Mouse (Mus musculus): ENCODE data around the gene Ttc3. TPM values are rescaled to one million over a fixed set of nuclear protein-coding genes. Genes with fewer than 3 reads are reported as not detected.
A peak's percentile ranks its signal among the peaks of the same experiment; 100 is the strongest.
"Not testable (repeated sequence)": the region's sequence is repeated elsewhere in the genome, so short reads cannot be mapped to it uniquely, and the experiment has no call there.

The Ttc3 gene
- total and polyA plus RNA-seq, 2 experiments from 2014 or later = 121 to 178 TPM

GRCm38 (mm10) chr16:94489326-94489725, 118.9 kb downstream of the Ttc3 start:
- no peaks in the 10 kb centered on the region for H3K27me3 ChIP-seq (ENCODE audit: control insufficient read depth, insufficient read depth, low read length)
- DNase-seq (ENCODE audit: low spot score) = no peak
- no peak overlapping the region for H3K27ac ChIP-seq (ENCODE audit: low read depth)
- H3K4me3 ChIP-seq (ENCODE audit: low read depth, low read length) = no peak overlapping the region
- H3K4me1 ChIP-seq (ENCODE audit: control insufficient read depth, insufficient read depth) = no peaks in the 10 kb centered on the region
- no peaks in the 10 kb centered on the region for H3K36me3 ChIP-seq (replicated peaks; ENCODE audit: control insufficient read depth, insufficient read depth, low read length)
- WGBS = 90% methylated on average over 5 of the region's 5 CpGs
- no peak overlapping the region for H3K4me2 ChIP-seq (ENCODE audit: low read depth, low read length)
- ATAC-seq (ENCODE audit: insufficient read depth, low read depth) = no peak
- TF ChIP-seq CTCF (IDR thresholded peaks at IDR 0.05; ENCODE audit: low read depth) (no peak), EP300 (IDR thresholded peaks at IDR 0.05; ENCODE audit: low read depth) (no peak)
- H3K9ac ChIP-seq (replicated peaks; ENCODE audit: low read depth, low read length) = no peak overlapping the region
- H3K9me3 ChIP-seq (replicated peaks; ENCODE audit: control insufficient read depth, low read length) = 0 out of 2 replicates have a peak, but pooled peaks cover 3% of the 10 kb centered on the region

GRCm38 (mm10) chr16:94497176-94497575, 126.8 kb downstream of the Ttc3 start:
- H3K9me3 ChIP-seq (replicated peaks; ENCODE audit: control insufficient read depth, low read length); DNase-seq (ENCODE audit: low spot score); H3K27me3 ChIP-seq (ENCODE audit: control insufficient read depth, insufficient read depth, low read length); H3K27ac ChIP-seq (ENCODE audit: low read depth); H3K9ac ChIP-seq (replicated peaks; ENCODE audit: low read depth, low read length); H3K4me1 ChIP-seq (ENCODE audit: control insufficient read depth, insufficient read depth); H3K4me3 ChIP-seq (ENCODE audit: low read depth, low read length); H3K4me2 ChIP-seq (ENCODE audit: low read depth, low read length); ATAC-seq (ENCODE audit: insufficient read depth, low read depth): not testable (repeated sequence)
- peaks cover 55% of the 10 kb centered on the region for H3K36me3 ChIP-seq (replicated peaks; ENCODE audit: control insufficient read depth, insufficient read depth, low read length)
- WGBS = 94% methylated on average over 7 of the region's 7 CpGs

GRCm38 (mm10) chr16:94497911-94498310, 127.5 kb downstream of the Ttc3 start:
- H3K36me3 ChIP-seq (replicated peaks; ENCODE audit: control insufficient read depth, insufficient read depth, low read length) = peaks cover 63% of the 10 kb centered on the region
- 54% methylated on average over 5 of the region's 5 CpGs for WGBS
- H3K9me3 ChIP-seq (replicated peaks; ENCODE audit: control insufficient read depth, low read length) = no peaks in the 10 kb centered on the region
- H3K4me2 ChIP-seq (ENCODE audit: low read depth, low read length) = no peak overlapping the region
- H3K27ac ChIP-seq (ENCODE audit: low read depth) = peak overlapping the region; percentile 38; the same call in 1 of the 2 replicates
- H3K9ac ChIP-seq (replicated peaks; ENCODE audit: low read depth, low read length) = no peak overlapping the region
- DNase-seq (ENCODE audit: low spot score) (peak; percentile 11), ATAC-seq (ENCODE audit: insufficient read depth, low read depth) (peak; percentile 75)
- H3K4me1 ChIP-seq (ENCODE audit: control insufficient read depth, insufficient read depth) = no peaks in the 10 kb centered on the region; the same call in 1 of the 2 replicates
- no peaks in the 10 kb centered on the region for H3K27me3 ChIP-seq (ENCODE audit: control insufficient read depth, insufficient read depth, low read length)
- no peak overlapping the region for H3K4me3 ChIP-seq (ENCODE audit: low read depth, low read length)
- no peak for TF ChIP-seq EP300 (IDR thresholded peaks at IDR 0.05; ENCODE audit: low read depth)
- no peak for TF ChIP-seq CTCF (IDR thresholded peaks at IDR 0.05; ENCODE audit: low read depth)

- Histone ChIP-seq H3K4me3 (ENCODE audit: low read depth, low read length) (no peak overlapping the region), H3K4me1 (ENCODE audit: control insufficient read depth, insufficient read depth) (no peaks in the 10 kb centered on the region), H3K4me2 (ENCODE audit: low read depth, low read length) (no peak overlapping the region), H3K9me3 (replicated peaks; ENCODE audit: control insufficient read depth, low read length) (no peaks in the 10 kb centered on the region), H3K36me3 (replicated peaks; ENCODE audit: control insufficient read depth, insufficient read depth, low read length) (peaks cover 81% of the 10 kb centered on the region), H3K9ac (replicated peaks; ENCODE audit: low read depth, low read length) (no peak overlapping the region), H3K27ac (ENCODE audit: low read depth) (no peak overlapping the region), H3K27me3 (ENCODE audit: control insufficient read depth, insufficient read depth, low read length) (no peaks in the 10 kb centered on the region)
- ATAC-seq (ENCODE audit: insufficient read depth, low read depth) = no peak
- TF ChIP-seq CTCF (IDR thresholded peaks at IDR 0.05; ENCODE audit: low read depth) (no peak), EP300 (IDR thresholded peaks at IDR 0.05; ENCODE audit: low read depth) (no peak)
- no peak for DNase-seq (ENCODE audit: low spot score)
- WGBS = 86% methylated on average over 5 of the region's 5 CpGs
These were observed 133.8 kb downstream of the Ttc3 start for GRCm38 (mm10) chr16:94504192-94504591.

- H3K9ac ChIP-seq (replicated peaks; ENCODE audit: low read depth, low read length) = no peak overlapping the region
- TF ChIP-seq EP300 (IDR thresholded peaks at IDR 0.05; ENCODE audit: low read depth) (no peak), CTCF (IDR thresholded peaks at IDR 0.05; ENCODE audit: low read depth) (no peak)
- ATAC-seq (ENCODE audit: insufficient read depth, low read depth) (no peak), DNase-seq (ENCODE audit: low spot score) (no peak)
- peaks cover 77% of the 10 kb centered on the region for H3K36me3 ChIP-seq (replicated peaks; ENCODE audit: control insufficient read depth, insufficient read depth, low read length)
- H3K27ac ChIP-seq (ENCODE audit: low read depth) = no peak overlapping the region
- 97% methylated on average over 2 of the region's 2 CpGs for WGBS
- H3K9me3 ChIP-seq (replicated peaks; ENCODE audit: control insufficient read depth, low read length) = no peaks in the 10 kb centered on the region
- H3K27me3 ChIP-seq (ENCODE audit: control insufficient read depth, insufficient read depth, low read length) = no peaks in the 10 kb centered on the region
- no peak overlapping the region for H3K4me3 ChIP-seq (ENCODE audit: low read depth, low read length)
- H3K4me1 ChIP-seq (ENCODE audit: control insufficient read depth, insufficient read depth) = no peaks in the 10 kb centered on the region
- H3K4me2 ChIP-seq (ENCODE audit: low read depth, low read length) = no peak overlapping the region
These were observed 136.7 kb downstream of the Ttc3 start for GRCm38 (mm10) chr16:94507071-94507470.

- Histone ChIP-seq H3K36me3 (replicated peaks; ENCODE audit: control insufficient read depth, insufficient read depth, low read length) (peaks cover 65% of the 10 kb centered on the region), H3K4me1 (ENCODE audit: control insufficient read depth, insufficient read depth) (no peaks in the 10 kb centered on the region), H3K4me2 (ENCODE audit: low read depth, low read length) (no peak overlapping the region), H3K9me3 (replicated peaks; ENCODE audit: control insufficient read depth, low read length) (no peaks in the 10 kb centered on the region), H3K27ac (ENCODE audit: low read depth) (no peak overlapping the region), H3K9ac (replicated peaks; ENCODE audit: low read depth, low read length) (no peak overlapping the region), H3K4me3 (ENCODE audit: low read depth, low read length) (no peak overlapping the region), H3K27me3 (ENCODE audit: control insufficient read depth, insufficient read depth, low read length) (no peaks in the 10 kb centered on the region)
- no peak for TF ChIP-seq EP300 (IDR thresholded peaks at IDR 0.05; ENCODE audit: low read depth)
- no peak for TF ChIP-seq CTCF (IDR thresholded peaks at IDR 0.05; ENCODE audit: low read depth)
- DNase-seq (ENCODE audit: low spot score) (no peak), ATAC-seq (ENCODE audit: insufficient read depth, low read depth) (no peak)
- WGBS = 95% methylated on average over 8 of the region's 8 CpGs
These were observed 138.4 kb downstream of the Ttc3 start for GRCm38 (mm10) chr16:94508769-94509168.
